Mouse (Mus musculus) MEL (cell line): Measurements from ENCODE around the gene Vps50. TPM values are rescaled to one million over a fixed set of nuclear protein-coding genes. Genes with fewer than 3 reads are reported as not detected.

ENCODE experiments used
- DNase-seq: peaks from one replicate; pipeline ENCODE4 v3.0.0; 2011; ENCODE audit warnings: low read depth, low spot score
- H3K27ac ChIP-seq: 2 replicates; pipeline ENCODE4 v1.5.1; 2012; ENCODE audit warnings: low read depth, mild to moderate bottlenecking, control low read depth, low read length, moderate library complexity; ENCODE audit not compliant: control insufficient read depth
- H3K27me3 ChIP-seq, 2 experiments: fragments of 150-350 bp in 1 of 2; sonication (generic) in 1 of 2; 2 replicates each; pipeline ENCODE4 v1.6.1; 2012; ENCODE audit warnings: low read length in 2 of 2, mild to moderate bottlenecking in 2 of 2, improper control_type of control experiment in 1 of 2, moderate library complexity in 1 of 2; ENCODE audit not compliant: insufficient read depth in 2 of 2, control insufficient read depth in 1 of 2
- H3K36me3 ChIP-seq, 2 experiments: 2 replicates each; pipeline ENCODE4 v1.6.1; 2012 to 2014; ENCODE audit warnings: low read length in 2 of 2, improper control_type of control experiment in 1 of 2, inconsistent platforms in 1 of 2, mild to moderate bottlenecking in 1 of 2; ENCODE audit not compliant: insufficient read depth in 2 of 2, control insufficient read depth in 1 of 2
- H3K4me1 ChIP-seq, 2 experiments: fragments of 150-350 bp in 1 of 2; sonication (generic) in 1 of 2; 2 replicates each; pipeline ENCODE4 v1.6.1; 2012; ENCODE audit warnings: low read length in 2 of 2, improper control_type of control experiment in 1 of 2, mild to moderate bottlenecking in 1 of 2; ENCODE audit not compliant: insufficient read depth in 2 of 2, control insufficient read depth in 1 of 2
- H3K4me3 ChIP-seq, 2 experiments: fragments of 150-350 bp in 1 of 2; sonication (generic) in 1 of 2; 2 replicates each; pipeline ENCODE4 v1.5.1; 2012; ENCODE audit warnings: low read depth in 2 of 2, low read length in 2 of 2, mild to moderate bottlenecking in 2 of 2, moderate library complexity in 2 of 2, control low read depth in 1 of 2, improper control_type of control experiment in 1 of 2; ENCODE audit not compliant: control insufficient read depth in 1 of 2, insufficient read depth in 1 of 2
- H3K79me2 ChIP-seq: 2 replicates; pipeline ENCODE4 v1.6.1; 2012; ENCODE audit warnings: mild to moderate bottlenecking, low read length, moderate library complexity; ENCODE audit not compliant: control insufficient read depth, poor library complexity, insufficient read depth
- H3K9ac ChIP-seq: 2 replicates; pipeline ENCODE4 v1.6.1; 2012; ENCODE audit warnings: low read depth, mild to moderate bottlenecking, control low read depth, low read length, moderate library complexity; ENCODE audit not compliant: control insufficient read depth, poor library complexity, severe bottlenecking
- H3K9me3 ChIP-seq: fragments of 150-350 bp; sonication (generic); replicated peaks from 2 replicates; pipeline ENCODE4 v1.6.1; 2012; ENCODE audit warnings: mild to moderate bottlenecking, low read length, improper control_type of control experiment, moderate library complexity; ENCODE audit not compliant: insufficient read depth
- BHLHE40 ChIP-seq: IDR thresholded peaks from 2 replicates; pipeline ENCODE4 v1.6.1; 2012; ENCODE audit warnings: low read depth, mild to moderate bottlenecking, inconsistent platforms, low read length, improper control_type of control experiment, borderline replicate concordance
- CHD2 ChIP-seq: IDR thresholded peaks from 2 replicates; pipeline ENCODE4 v1.6.1; 2011; ENCODE audit warnings: low read length, improper control_type of control experiment
- CTCF ChIP-seq, 3 experiments: IDR thresholded peaks in 2 of 3; conservative IDR thresholded peaks in 1 of 3; 2 replicates each; pipeline ENCODE4 v1.5.1; 2011 to 2012; ENCODE audit warnings: low read length in 3 of 3, low read depth in 2 of 3, mild to moderate bottlenecking in 2 of 3, improper control_type of control experiment in 1 of 3, inconsistent platforms in 1 of 3, mixed read lengths in 1 of 3, moderate library complexity in 1 of 3; ENCODE audit not compliant: control insufficient read depth in 1 of 3, insufficient read depth in 1 of 3, poor library complexity in 1 of 3, severe bottlenecking in 1 of 3
- ELF1 ChIP-seq: IDR thresholded peaks from 2 replicates; pipeline ENCODE4 v1.6.1; 2014; ENCODE audit warnings: low read depth, mild to moderate bottlenecking, inconsistent platforms, low read length, improper control_type of control experiment, moderate library complexity
- EP300 ChIP-seq, 2 experiments: IDR thresholded peaks; 2 replicates each; pipeline ENCODE4 v1.6.1; 2011; ENCODE audit warnings: improper control_type of control experiment in 2 of 2, low read length in 2 of 2, low read depth in 1 of 2, mild to moderate bottlenecking in 1 of 2
- ETS1 ChIP-seq: IDR thresholded peaks from 2 replicates; pipeline ENCODE4 v1.6.1; 2012; ENCODE audit warnings: low read depth, mild to moderate bottlenecking, inconsistent platforms, low read length, improper control_type of control experiment, moderate library complexity
- GATA1 ChIP-seq: IDR thresholded peaks from 2 replicates; pipeline ENCODE4 v1.6.1; 2011; ENCODE audit warnings: low read depth, low read length, improper control_type of control experiment
- HCFC1 ChIP-seq: IDR thresholded peaks from 2 replicates; pipeline ENCODE4 v1.6.1; 2012; ENCODE audit warnings: low read depth, mild to moderate bottlenecking, inconsistent platforms, low read length, improper control_type of control experiment, moderate library complexity
- JUND ChIP-seq: IDR thresholded peaks from 2 replicates; pipeline ENCODE4 v1.6.1; 2011; ENCODE audit warnings: low read depth, mild to moderate bottlenecking, improper control_type of control experiment, low read length
- KAT2A ChIP-seq: conservative IDR thresholded peaks from 2 replicates; pipeline ENCODE4 v1.6.1; 2012; ENCODE audit warnings: low read depth, low read length, improper control_type of control experiment, inconsistent platforms
- MAFK ChIP-seq: IDR thresholded peaks from 2 replicates; pipeline ENCODE4 v1.6.1; 2011; ENCODE audit warnings: low read depth, mild to moderate bottlenecking, low read length, improper control_type of control experiment, borderline replicate concordance
- MAX ChIP-seq: IDR thresholded peaks from 2 replicates; pipeline ENCODE4 v1.6.1; 2011; ENCODE audit warnings: low read length, improper control_type of control experiment
- MAZ ChIP-seq: IDR thresholded peaks from 2 replicates; pipeline ENCODE4 v1.6.1; 2012; ENCODE audit warnings: low read depth, mild to moderate bottlenecking, inconsistent platforms, low read length, improper control_type of control experiment
- MEF2A ChIP-seq: IDR thresholded peaks from 2 replicates; pipeline ENCODE4 v1.6.1; 2014; ENCODE audit warnings: low read depth, mild to moderate bottlenecking, inconsistent platforms, low read length, improper control_type of control experiment; ENCODE audit not compliant: poor library complexity, insufficient replicate concordance, severe bottlenecking; ENCODE audit errors: extremely low read depth
- MXI1 ChIP-seq: IDR thresholded peaks from 2 replicates; pipeline ENCODE4 v1.6.1; 2011; ENCODE audit warnings: mild to moderate bottlenecking, low read depth, low read length, improper control_type of control experiment
- MYB ChIP-seq: IDR thresholded peaks from 2 replicates; pipeline ENCODE4 v1.6.1; 2011; ENCODE audit warnings: mild to moderate bottlenecking, low read depth, low read length, improper control_type of control experiment
- NELFE ChIP-seq: IDR thresholded peaks from 2 replicates; pipeline ENCODE4 v1.6.1; 2011; ENCODE audit warnings: low read depth, low read length, improper control_type of control experiment
- NRF1 ChIP-seq: IDR thresholded peaks from 2 replicates; pipeline ENCODE4 v1.6.1; 2014; ENCODE audit warnings: low read depth, mild to moderate bottlenecking, inconsistent platforms, low read length, improper control_type of control experiment, moderate library complexity; ENCODE audit not compliant: poor library complexity, insufficient read depth, severe bottlenecking
- POLR2A ChIP-seq, 2 experiments: IDR thresholded peaks; 2 replicates each; pipeline ENCODE4 v1.6.1; 2011 to 2012; ENCODE audit warnings: low read length in 2 of 2, mild to moderate bottlenecking in 2 of 2, control low read depth in 1 of 2, improper control_type of control experiment in 1 of 2, low read depth in 1 of 2, moderate library complexity in 1 of 2; ENCODE audit not compliant: control insufficient read depth in 1 of 2, insufficient read depth in 1 of 2, poor library complexity in 1 of 2
- POLR2AphosphoS2 ChIP-seq: IDR thresholded peaks from 2 replicates; pipeline ENCODE4 v1.6.1; 2011; ENCODE audit warnings: low read length, improper control_type of control experiment
- RAD21 ChIP-seq: IDR thresholded peaks from 2 replicates; pipeline ENCODE4 v1.6.1; 2011; ENCODE audit warnings: mild to moderate bottlenecking, low read depth, low read length, improper control_type of control experiment
- RCOR1 ChIP-seq: IDR thresholded peaks from 2 replicates; pipeline ENCODE4 v1.6.1; 2012; ENCODE audit warnings: low read depth, mild to moderate bottlenecking, inconsistent platforms, low read length, improper control_type of control experiment
- SIN3A ChIP-seq: IDR thresholded peaks from 2 replicates; pipeline ENCODE4 v1.6.1; 2012; ENCODE audit warnings: low read length, improper control_type of control experiment, inconsistent platforms
- SMC3 ChIP-seq: IDR thresholded peaks from 2 replicates; pipeline ENCODE4 v1.6.1; 2011; ENCODE audit warnings: low read depth, low read length, improper control_type of control experiment
- TAL1 ChIP-seq: IDR thresholded peaks from 2 replicates; pipeline ENCODE4 v1.6.1; 2012; ENCODE audit warnings: mild to moderate bottlenecking, inconsistent platforms, low read length, moderate library complexity, mixed read lengths
- TCF12 ChIP-seq: IDR thresholded peaks from 2 replicates; pipeline ENCODE4 v1.6.1; 2014; ENCODE audit warnings: low read depth, mild to moderate bottlenecking, inconsistent platforms, low read length, improper control_type of control experiment, moderate library complexity
- UBTF ChIP-seq: IDR thresholded peaks from 2 replicates; pipeline ENCODE4 v1.6.1; 2012; ENCODE audit warnings: low read depth, mild to moderate bottlenecking, inconsistent platforms, low read length, improper control_type of control experiment, moderate library complexity, borderline replicate concordance; ENCODE audit not compliant: insufficient read depth
- USF2 ChIP-seq, 2 experiments: IDR thresholded peaks; 2 replicates each; pipeline ENCODE4 v1.6.1; 2011 to 2012; ENCODE audit warnings: improper control_type of control experiment in 2 of 2, low read length in 2 of 2, borderline replicate concordance in 1 of 2, inconsistent platforms in 1 of 2, low read depth in 1 of 2, mild to moderate bottlenecking in 1 of 2; ENCODE audit not compliant: insufficient read depth in 1 of 2
- ZC3H11A ChIP-seq: IDR thresholded peaks from 2 replicates; pipeline ENCODE4 v1.6.1; 2012; ENCODE audit warnings: low read depth, mild to moderate bottlenecking, inconsistent platforms, low read length, improper control_type of control experiment
- ZMIZ1 ChIP-seq: IDR thresholded peaks from 2 replicates; pipeline ENCODE4 v1.6.1; 2012; ENCODE audit warnings: low read depth, mild to moderate bottlenecking, inconsistent platforms, low read length, improper control_type of control experiment, moderate library complexity
- ZNF384 ChIP-seq: IDR thresholded peaks from 2 replicates; pipeline ENCODE4 v1.6.1; 2012; ENCODE audit warnings: low read depth, mild to moderate bottlenecking, inconsistent platforms, low read length, improper control_type of control experiment
- polyA plus RNA-seq, 2 experiments: library from polyadenylated mRNA; stranded (reverse) in 1 of 2; unstranded in 1 of 2; fragments of >175 nt in 1 of 2; fragments of >200 nt in 1 of 2; gene quantifications; 2 replicates each; pipeline versions ENCODE4 v1.2.1 to v1.2.4; 2012; ENCODE audit warnings: low replicate concordance in 2 of 2, low read depth in 1 of 2; ENCODE audit not compliant: insufficient read length in 2 of 2, insufficient read depth in 1 of 2, missing spikeins in 1 of 2
- total RNA-seq: library from RNA; depleted of rRNA; stranded (reverse); fragments of 300-350 nt; gene quantifications from 2 replicates; pipeline ENCODE4 v1.2.3, GENCODE M21; 2012

The Vps50 gene
- total and polyA plus RNA-seq, 3 experiments: 13.5 to 20.2 TPM; not detected in 1

GRCm38 (mm10) chr6:3539470-3539869 is 41.3 kb downstream of the Vps50 start:
- no peaks in the 10 kb centered on the region for H3K4me1 ChIP-seq
- H3K4me3 ChIP-seq: no peak overlapping the region
- no peak overlapping the region for H3K27ac ChIP-seq
- no peaks in the 10 kb centered on the region for H3K27me3 ChIP-seq
- TF ChIP-seq ZMIZ1 (no peak), MAX (no peak), NELFE (no peak), MXI1 (no peak), EP300 (IDR thresholded peaks at IDR 0.05; ENCODE audit: low read depth in 1 of 2, low read length in 2 of 2) (no peak), NRF1 (no peak), GATA1 (no peak), ZNF384 (no peak), BHLHE40 (no peak), ELF1 (no peak), TAL1 (no peak), KAT2A (no peak), USF2 (IDR thresholded peaks at IDR 0.05; ENCODE audit: borderline replicate concordance in 1 of 2, insufficient read depth in 1 of 2, low read depth in 1 of 2, low read length in 2 of 2) (no peak), JUND (no peak), MAZ (no peak), POLR2A (IDR thresholded peaks at IDR 0.05; ENCODE audit: control insufficient read depth in 1 of 2, insufficient read depth in 1 of 2, low read depth in 1 of 2, low read length in 2 of 2, poor library complexity in 1 of 2) (no peak), RAD21 (no peak), MYB (no peak)
- no peak for DNase-seq
- no peaks in the 10 kb centered on the region for H3K79me2 ChIP-seq
- no peaks in the 10 kb centered on the region for H3K36me3 ChIP-seq
- no peak overlapping the region for H3K9ac ChIP-seq
- H3K9me3 ChIP-seq: no peaks in the 10 kb centered on the region

- H3K4me3 ChIP-seq: no peak overlapping the region
- no peaks in the 10 kb centered on the region for H3K36me3 ChIP-seq
- H3K4me1 ChIP-seq: no peaks in the 10 kb centered on the region
- no peak for DNase-seq
- H3K9ac ChIP-seq: no peak overlapping the region
- no peaks in the 10 kb centered on the region for H3K79me2 ChIP-seq
- H3K9me3 ChIP-seq: no peaks in the 10 kb centered on the region
- no peak overlapping the region for H3K27ac ChIP-seq
- TF ChIP-seq GATA1 (no peak), ZC3H11A (no peak), ZNF384 (no peak), RCOR1 (no peak), POLR2AphosphoS2 (no peak), MEF2A (no peak), ETS1 (no peak), HCFC1 (no peak), MXI1 (no peak), SMC3 (no peak), SIN3A (no peak), CTCF (IDR thresholded peaks at IDR 0.05 in 2 of 3, conservative IDR thresholded peaks at IDR 0.05 in 1 of 3; ENCODE audit: control insufficient read depth in 1 of 3, insufficient read depth in 1 of 3, low read depth in 2 of 3, low read length in 3 of 3, poor library complexity in 1 of 3, severe bottlenecking in 1 of 3) (no peak), MYB (no peak), ZMIZ1 (no peak), MAFK (no peak), UBTF (no peak), CHD2 (no peak), ELF1 (no peak), TCF12 (no peak)
- H3K27me3 ChIP-seq: no peaks in the 10 kb centered on the region
Observed at GRCm38 (mm10) chr6:3543862-3544261, 45.7 kb downstream of the Vps50 start.
